Mouse (Mus musculus): Measurements from ENCODE around the gene Gm12355. TPM values are rescaled to one million over a fixed set of nuclear protein-coding genes. Genes with fewer than 3 reads are reported as not detected.

The Gm12355 gene
- polyA plus RNA-seq, 1 experiment from 2014 or later = 1.1 TPM

DNA sequence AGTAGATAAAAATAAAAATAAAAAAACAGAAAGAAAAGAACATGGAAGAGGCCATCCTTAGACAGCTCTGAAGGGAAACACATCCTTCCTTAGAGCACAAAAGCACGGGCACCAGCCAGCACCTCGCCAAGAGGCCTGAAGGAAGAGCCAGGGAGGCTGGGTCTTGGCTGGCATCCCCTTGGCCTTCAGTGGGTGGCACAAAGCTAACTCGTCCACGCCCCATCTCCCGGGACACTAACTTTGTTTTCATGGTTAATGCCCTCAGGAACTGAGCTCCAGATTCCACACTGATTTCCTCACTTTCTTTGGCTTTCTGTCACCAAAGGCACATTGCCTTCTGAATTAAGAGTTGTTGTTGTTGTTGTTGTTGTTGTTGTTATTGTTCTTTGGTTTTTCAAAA, 47.7 kb downstream of the Gm12355 start:
- peaks cover 22% of the 10 kb centered on the region for H3K36me3 ChIP-seq
- no peak overlapping the region for H3K9ac ChIP-seq
- H3K4me1 ChIP-seq = no peaks in the 10 kb centered on the region
- WGBS = 83% methylated on average over 5 of the region's 5 CpGs
- no peak overlapping the region for H3K27ac ChIP-seq
- no peaks in the 10 kb centered on the region for H3K27me3 ChIP-seq
- no peaks in the 10 kb centered on the region for H3K9me3 ChIP-seq
- no peak overlapping the region for H3K4me2 ChIP-seq (replicated peaks)
- no peak overlapping the region for H3K4me3 ChIP-seq
- ATAC-seq (ENCODE audit: insufficient number of reproducible peaks, insufficient read depth, low FRiP score, low TSS enrichment) = no peak

Other genes starting within 250 kb of the Gm12355 start
- 1.5 and 1.7 TPM in 2 replicates for gene Tcap, start 241.8 kb downstream of the Gm12355 start, polyA plus RNA-seq (2016; fragmentation: Nextera tagmentation; extraction: Ambion mirVana)
- gene Pnmt, start 239.2 kb downstream of the Gm12355 start, polyA plus RNA-seq (2016; fragmentation: Nextera tagmentation; extraction: Ambion mirVana) = 0.33 TPM in 1 of 2 replicates, not detected in the other
- gene Pgap3, start 225.2 kb downstream of the Gm12355 start, polyA plus RNA-seq (2016; fragmentation: Nextera tagmentation; extraction: Ambion mirVana) = 9.8 and 10.4 TPM in 2 replicates
- gene Erbb2, start 213.2 kb downstream of the Gm12355 start, polyA plus RNA-seq (2016; fragmentation: Nextera tagmentation; extraction: Ambion mirVana) = 47.4 and 49.4 TPM in 2 replicates
- 78.4 and 85.6 TPM in 2 replicates for gene Mien1, start 186.7 kb downstream of the Gm12355 start, polyA plus RNA-seq (2016; fragmentation: Nextera tagmentation; extraction: Ambion mirVana)
- 7.3 and 7.7 TPM in 2 replicates for gene Grb7, start 179.3 kb downstream of the Gm12355 start, polyA plus RNA-seq (2016; fragmentation: Nextera tagmentation; extraction: Ambion mirVana)
- 0.24 and 0.47 TPM in 2 replicates for gene Ikzf3, start 79.6 kb downstream of the Gm12355 start, polyA plus RNA-seq (2016; fragmentation: Nextera tagmentation; extraction: Ambion mirVana)
- not detected in 2 replicates for gene Zpbp2, start 74.6 kb downstream of the Gm12355 start, polyA plus RNA-seq (2016; fragmentation: Nextera tagmentation; extraction: Ambion mirVana)
- 62.8 and 64.2 TPM in 2 replicates for gene Ormdl3, start 38.3 kb downstream of the Gm12355 start, polyA plus RNA-seq (2016; fragmentation: Nextera tagmentation; extraction: Ambion mirVana)
- not detected in 2 replicates for gene Lrrc3c, start 27.4 kb downstream of the Gm12355 start, polyA plus RNA-seq (2016; fragmentation: Nextera tagmentation; extraction: Ambion mirVana)
- not detected in 2 replicates for gene Gsdma3, start 699 bp upstream of the Gm12355 start, polyA plus RNA-seq (2016; fragmentation: Nextera tagmentation; extraction: Ambion mirVana)
- not detected in 2 replicates for gene Gsdma2, start 21.1 kb upstream of the Gm12355 start, polyA plus RNA-seq (2016; fragmentation: Nextera tagmentation; extraction: Ambion mirVana)
- gene Gsdma, start 38.7 kb upstream of the Gm12355 start, polyA plus RNA-seq (2016; fragmentation: Nextera tagmentation; extraction: Ambion mirVana) = 0.05 TPM in 1 of 2 replicates, not detected in the other
- gene Psmd3, start 56.9 kb upstream of the Gm12355 start, polyA plus RNA-seq (2016; fragmentation: Nextera tagmentation; extraction: Ambion mirVana) = 246 and 248 TPM in 2 replicates
- gene Csf3, start 75.6 kb upstream of the Gm12355 start, polyA plus RNA-seq (2016; fragmentation: Nextera tagmentation; extraction: Ambion mirVana) = not detected in 2 replicates
- 70.4 and 73.6 TPM in 2 replicates for gene Med24, start 103.8 kb upstream of the Gm12355 start, polyA plus RNA-seq (2016; fragmentation: Nextera tagmentation; extraction: Ambion mirVana)
- gene Thra, start 115.0 kb upstream of the Gm12355 start, polyA plus RNA-seq (2016; fragmentation: Nextera tagmentation; extraction: Ambion mirVana) = 29.1 and 34.3 TPM in 2 replicates
- 1.6 and 1.7 TPM in 2 replicates for gene Nr1d1, start 149.7 kb upstream of the Gm12355 start, polyA plus RNA-seq (2016; fragmentation: Nextera tagmentation; extraction: Ambion mirVana)
- 35.2 and 35.6 TPM in 2 replicates for gene Msl1, start 169.9 kb upstream of the Gm12355 start, polyA plus RNA-seq (2016; fragmentation: Nextera tagmentation; extraction: Ambion mirVana)
- gene Casc3, start 179.2 kb upstream of the Gm12355 start, polyA plus RNA-seq (2016; fragmentation: Nextera tagmentation; extraction: Ambion mirVana) = 53.9 and 54.0 TPM in 2 replicates
- gene Rapgefl1, start 211.1 kb upstream of the Gm12355 start, polyA plus RNA-seq (2016; fragmentation: Nextera tagmentation; extraction: Ambion mirVana) = 2.6 and 3.1 TPM in 2 replicates
- 5.0 TPM in 2 replicates for gene Wipf2, start 238.0 kb upstream of the Gm12355 start, polyA plus RNA-seq (2016; fragmentation: Nextera tagmentation; extraction: Ambion mirVana)